Mouse (Mus musculus) myocyte (in vitro differentiated cells): ENCODE results near the gene Zbp1.

Experiments
- CEBPB ChIP-seq: IDR thresholded peaks from 2 replicates; pipeline ENCODE4 v1.6.1; 2011; ENCODE audit warnings: mild to moderate bottlenecking, moderate library complexity; ENCODE audit not compliant: poor library complexity, insufficient read depth, severe bottlenecking
- E2F4 ChIP-seq: IDR thresholded peaks from one replicate; pipeline ENCODE4 v1.6.1; 2011; ENCODE audit warnings: mild to moderate bottlenecking, control low read depth, moderate library complexity; ENCODE audit not compliant: insufficient read depth
- MAX ChIP-seq: IDR thresholded peaks from one replicate; pipeline ENCODE4 v1.6.1; 2011; ENCODE audit warnings: low read depth, mild to moderate bottlenecking, control low read depth
- MYOD1 ChIP-seq, 3 experiments: IDR thresholded peaks; one replicate each; pipeline ENCODE4 v1.6.1; 2011; ENCODE audit warnings: control low read depth in 2 of 3, low read depth in 2 of 3, mild to moderate bottlenecking in 2 of 3, moderate library complexity in 1 of 3; ENCODE audit not compliant: insufficient read length in 2 of 3, control insufficient read depth in 1 of 3
- POLR2A ChIP-seq: IDR thresholded peaks from one replicate; pipeline ENCODE4 v1.6.1; 2011; ENCODE audit warnings: low read depth, mild to moderate bottlenecking, control low read depth, moderate library complexity; ENCODE audit not compliant: insufficient read length
- POLR2AphosphoS2 ChIP-seq: IDR thresholded peaks from one replicate; pipeline ENCODE4 v1.6.1; 2011; ENCODE audit warnings: low read depth, control low read depth; ENCODE audit not compliant: insufficient read length
- REST ChIP-seq: IDR thresholded peaks from one replicate; pipeline ENCODE4 v1.6.1; 2011; ENCODE audit warnings: mild to moderate bottlenecking, control low read depth, moderate library complexity; ENCODE audit not compliant: insufficient read depth, insufficient read length
- TCF12 ChIP-seq: IDR thresholded peaks from one replicate; pipeline ENCODE4 v1.6.1; 2011; ENCODE audit warnings: mild to moderate bottlenecking, control low read depth; ENCODE audit not compliant: poor library complexity, insufficient read depth, severe bottlenecking
- USF1 ChIP-seq: IDR thresholded peaks from one replicate; pipeline ENCODE4 v1.6.1; 2011; ENCODE audit warnings: low read depth, mild to moderate bottlenecking, control low read depth, moderate library complexity

- TF ChIP-seq USF1 (no peak), TCF12 (no peak), POLR2A (no peak), E2F4 (no peak), POLR2AphosphoS2 (no peak), MAX (no peak), MYOD1 (IDR thresholded peaks at IDR 0.05; ENCODE audit: control insufficient read depth in 1 of 3, insufficient read length in 2 of 3, low read depth in 2 of 3) (no peak), REST (no peak), CEBPB (no peak)
These were observed 15.6 kb downstream of the Zbp1 start for GRCm38 (mm10) chr2:173202924-173203689.
